Mouse (Mus musculus) kidney, postnatal 10 days (tissue): ENCODE data around the gene Gm49396.

Source experiments
- DNase-seq: peaks from one replicate; pipeline ENCODE4 v3.0.0; 2021; ENCODE audit warnings: mixed read lengths

Gene Gm49396

GRCm38 (mm10) chr7:30614454-30614853 lies 51.3 kb downstream of the Gm49396 start:
- no peak for DNase-seq

DNA sequence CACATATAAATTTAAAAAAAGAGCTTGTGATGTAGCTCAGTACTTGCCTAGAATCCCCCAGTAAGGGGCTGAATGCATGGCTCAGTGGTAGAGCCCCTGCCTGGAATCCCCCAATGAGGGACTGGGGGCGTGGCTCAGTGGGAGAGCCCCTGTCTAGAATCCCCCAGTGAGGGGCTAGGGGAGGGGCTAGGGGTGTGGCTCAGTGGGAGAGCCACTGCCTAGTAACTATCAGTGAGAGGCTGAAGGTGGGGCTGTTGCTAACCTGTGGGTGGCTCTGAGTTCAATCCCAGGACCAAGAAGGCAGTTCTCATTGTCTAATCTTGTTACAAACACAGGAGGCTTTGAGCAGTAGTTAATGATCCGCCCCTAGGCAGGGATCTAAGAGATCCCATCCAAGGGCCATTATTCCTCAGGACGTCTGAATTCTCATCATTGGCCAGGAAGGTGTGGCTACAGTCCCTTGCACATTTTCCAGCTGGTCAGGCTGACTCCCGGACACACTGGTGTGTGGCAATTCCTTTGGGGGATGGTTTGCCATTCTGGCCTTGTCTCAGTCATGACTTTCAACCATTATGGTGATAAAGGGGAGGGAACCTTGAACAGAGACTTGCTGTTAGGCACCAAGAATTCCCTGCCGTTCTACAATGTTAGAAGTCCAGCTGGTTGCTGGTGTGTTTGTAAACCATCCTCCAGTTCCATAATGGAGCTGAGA lies 52.1 kb downstream of the Gm49396 start:
- no peak for DNase-seq
